Mouse (Mus musculus): ENCODE results near the gene Dagla. TPM values are rescaled to one million over a fixed set of nuclear protein-coding genes. Genes with fewer than 3 reads are reported as not detected.

Gene Dagla
- polyA plus RNA-seq, 1 experiment from 2014 or later: 0.98 TPM

- no peak overlapping the region for H3K9ac ChIP-seq (replicated peaks; ENCODE audit: low read length)
- ATAC-seq (replicated peaks; ENCODE audit: insufficient number of reproducible peaks, low FRiP score, low TSS enrichment, low read depth) (no peak), DNase-seq (ENCODE audit: low spot score) (peak; percentile 78)
- H3K4me1 ChIP-seq (ENCODE audit: control insufficient read depth, insufficient read depth, low read length): no peaks in the 10 kb centered on the region
- no peak overlapping the region for H3K27ac ChIP-seq (replicated peaks; ENCODE audit: low read depth, low read length)
- H3K36me3 ChIP-seq (replicated peaks; ENCODE audit: control insufficient read depth, insufficient read depth, low read depth, low read length): no peaks in the 10 kb centered on the region
- H3K4me3 ChIP-seq (ENCODE audit: low read depth, low read length): no peak overlapping the region
- no peak overlapping the region for H3K4me2 ChIP-seq (ENCODE audit: low read depth, low read length)
- H3K27me3 ChIP-seq (ENCODE audit: control insufficient read depth, insufficient read depth, low read length): peaks cover 3% of the 10 kb centered on the region
- H3K9me3 ChIP-seq (replicated peaks; ENCODE audit: control insufficient read depth, low read length): no peaks in the 10 kb centered on the region
- WGBS: 12% methylated on average over 5 of the region's 5 CpGs
These were observed 36.0 kb upstream of the Dagla start for GRCm38 (mm10) chr19:10340661-10341060.

DNA sequence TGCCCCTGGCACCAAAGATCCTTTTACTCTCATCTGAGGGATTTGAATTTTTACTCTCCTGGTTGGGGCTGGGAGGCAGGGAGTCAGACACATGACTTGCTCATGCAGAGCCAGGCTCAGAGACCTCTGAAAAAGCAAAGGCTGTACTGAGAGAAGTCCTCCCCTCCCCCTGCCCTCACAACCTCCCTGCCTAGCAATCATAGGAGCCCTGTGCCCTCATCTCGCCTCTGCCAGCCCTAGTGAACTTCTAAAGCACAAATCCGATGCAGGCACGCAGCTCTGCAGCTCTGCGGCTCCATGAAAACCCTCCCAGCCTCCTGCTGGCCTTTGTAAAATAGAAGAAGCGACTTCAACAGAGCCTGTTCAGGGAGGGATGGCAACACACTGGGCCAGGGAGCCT, 34.6 kb upstream of the Dagla start:
- no peak overlapping the region for H3K9ac ChIP-seq (replicated peaks; ENCODE audit: low read length)
- H3K36me3 ChIP-seq (replicated peaks; ENCODE audit: control insufficient read depth, insufficient read depth, low read depth, low read length): no peaks in the 10 kb centered on the region
- 15% methylated on average over 5 of the region's 5 CpGs for WGBS
- no peaks in the 10 kb centered on the region for H3K4me1 ChIP-seq (ENCODE audit: control insufficient read depth, insufficient read depth, low read length)
- no peak overlapping the region for H3K4me2 ChIP-seq (ENCODE audit: low read depth, low read length)
- no peaks in the 10 kb centered on the region for H3K9me3 ChIP-seq (replicated peaks; ENCODE audit: control insufficient read depth, low read length)
- no peak overlapping the region for H3K4me3 ChIP-seq (ENCODE audit: low read depth, low read length)
- no peak overlapping the region for H3K27ac ChIP-seq (replicated peaks; ENCODE audit: low read depth, low read length)
- peaks cover 3% of the 10 kb centered on the region for H3K27me3 ChIP-seq (ENCODE audit: control insufficient read depth, insufficient read depth, low read length)
- DNase-seq (ENCODE audit: low spot score) (no peak), ATAC-seq (replicated peaks; ENCODE audit: insufficient number of reproducible peaks, low FRiP score, low TSS enrichment, low read depth) (no peak)

- no peak for DNase-seq (ENCODE audit: low spot score)
- no peaks in the 10 kb centered on the region for H3K9me3 ChIP-seq (replicated peaks; ENCODE audit: control insufficient read depth, low read length)
- H3K36me3 ChIP-seq (replicated peaks; ENCODE audit: control insufficient read depth, insufficient read depth, low read depth, low read length): no peaks in the 10 kb centered on the region
- H3K27me3 ChIP-seq (ENCODE audit: control insufficient read depth, insufficient read depth, low read length): peaks cover 3% of the 10 kb centered on the region
- H3K27ac ChIP-seq (replicated peaks; ENCODE audit: low read depth, low read length): no peak overlapping the region
- H3K4me1 ChIP-seq (ENCODE audit: control insufficient read depth, insufficient read depth, low read length): no peaks in the 10 kb centered on the region
- no peak overlapping the region for H3K4me2 ChIP-seq (ENCODE audit: low read depth, low read length)
- no peak overlapping the region for H3K4me3 ChIP-seq (ENCODE audit: low read depth, low read length)
- 78% methylated on average over 4 of the region's 4 CpGs for WGBS
- no peak for ATAC-seq (replicated peaks; ENCODE audit: insufficient number of reproducible peaks, low FRiP score, low TSS enrichment, low read depth)
- H3K9ac ChIP-seq (replicated peaks; ENCODE audit: low read length): no peak overlapping the region
These were observed 34.0 kb upstream of the Dagla start for GRCm38 (mm10) chr19:10338724-10339123.

DNA sequence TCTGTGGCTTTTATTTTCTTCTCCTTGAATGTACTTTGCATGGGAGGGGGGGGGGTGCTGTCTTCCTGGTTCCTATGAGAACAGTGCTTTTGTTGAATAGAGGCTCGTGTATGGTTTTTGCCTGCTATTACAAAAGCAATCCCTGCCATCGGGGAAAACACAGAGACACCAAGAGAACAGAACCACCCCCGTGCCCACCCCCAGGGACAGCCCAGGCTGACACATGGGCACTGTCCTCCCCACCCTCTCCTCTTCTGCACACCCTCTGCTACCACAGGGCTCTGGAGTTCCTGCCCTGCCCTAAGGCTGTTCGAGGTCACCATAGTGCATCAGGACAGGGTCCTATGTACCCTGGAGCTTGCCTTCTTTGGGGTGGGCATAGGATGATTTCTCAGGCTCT, 29.8 kb upstream of the Dagla start:
- no peak for ATAC-seq (replicated peaks; ENCODE audit: insufficient number of reproducible peaks, low FRiP score, low TSS enrichment, low read depth)
- no peak for DNase-seq (ENCODE audit: low spot score)
- Histone ChIP-seq H3K36me3 (replicated peaks; ENCODE audit: control insufficient read depth, insufficient read depth, low read depth, low read length) (no peaks in the 10 kb centered on the region), H3K4me1 (ENCODE audit: control insufficient read depth, insufficient read depth, low read length) (no peaks in the 10 kb centered on the region), H3K9me3 (replicated peaks; ENCODE audit: control insufficient read depth, low read length) (no peaks in the 10 kb centered on the region), H3K9ac (replicated peaks; ENCODE audit: low read length) (no peak overlapping the region), H3K4me3 (ENCODE audit: low read depth, low read length) (no peak overlapping the region), H3K4me2 (ENCODE audit: low read depth, low read length) (no peak overlapping the region), H3K27ac (replicated peaks; ENCODE audit: low read depth, low read length) (no peak overlapping the region), H3K27me3 (ENCODE audit: control insufficient read depth, insufficient read depth, low read length) (peaks cover 3% of the 10 kb centered on the region)
- 80% methylated on average over 4 of the region's 4 CpGs for WGBS

DNA sequence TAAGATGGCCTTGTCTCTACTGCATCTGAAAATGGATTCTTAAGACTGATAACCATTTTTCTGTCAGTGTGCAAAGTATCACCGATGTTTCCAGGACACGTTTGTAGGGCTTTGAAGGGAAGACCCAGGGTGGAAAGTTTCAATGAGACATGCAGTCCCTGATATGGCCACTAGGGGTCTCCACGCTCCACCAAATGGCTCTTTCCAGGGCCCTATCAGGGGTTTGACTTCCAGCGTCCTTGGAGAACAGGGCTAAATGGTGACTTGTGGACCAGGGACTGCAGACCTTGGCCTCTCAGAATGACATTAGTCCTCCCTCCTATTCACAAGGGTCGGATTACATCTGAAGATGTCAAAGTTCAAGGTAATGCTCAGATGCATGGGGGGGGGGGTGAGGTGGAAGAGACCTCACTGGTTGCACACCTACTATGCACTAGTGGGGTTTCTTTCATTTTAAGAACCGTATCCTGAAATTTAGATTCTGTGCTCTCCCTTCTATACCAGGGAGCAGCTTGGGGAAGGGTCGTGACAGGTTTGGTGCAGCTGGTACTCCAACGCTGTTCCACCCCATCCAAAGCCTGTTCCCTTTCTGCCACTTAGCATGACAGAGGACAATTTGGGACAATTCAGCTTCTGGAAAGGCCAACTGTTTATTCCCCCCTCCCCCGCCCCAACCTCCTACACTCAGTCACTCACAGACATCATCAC, 29.0 kb upstream of the Dagla start:
- DNase-seq (ENCODE audit: low spot score): peak; percentile 83
- H3K4me3 ChIP-seq (ENCODE audit: low read depth, low read length): no peak overlapping the region
- WGBS: 38% methylated on average over 9 of the region's 9 CpGs
- H3K27ac ChIP-seq (replicated peaks; ENCODE audit: low read depth, low read length): no peak overlapping the region
- no peak overlapping the region for H3K9ac ChIP-seq (replicated peaks; ENCODE audit: low read length)
- H3K36me3 ChIP-seq (replicated peaks; ENCODE audit: control insufficient read depth, insufficient read depth, low read depth, low read length): no peaks in the 10 kb centered on the region
- ATAC-seq (replicated peaks; ENCODE audit: insufficient number of reproducible peaks, low FRiP score, low TSS enrichment, low read depth): peak; percentile 68; the same call in 1 of the 2 replicates
- H3K4me1 ChIP-seq (ENCODE audit: control insufficient read depth, insufficient read depth, low read length): no peaks in the 10 kb centered on the region
- H3K4me2 ChIP-seq (ENCODE audit: low read depth, low read length): no peak overlapping the region
- peaks cover 2% of the 10 kb centered on the region for H3K27me3 ChIP-seq (ENCODE audit: control insufficient read depth, insufficient read depth, low read length)
- H3K9me3 ChIP-seq (replicated peaks; ENCODE audit: control insufficient read depth, low read length): no peaks in the 10 kb centered on the region

DNA sequence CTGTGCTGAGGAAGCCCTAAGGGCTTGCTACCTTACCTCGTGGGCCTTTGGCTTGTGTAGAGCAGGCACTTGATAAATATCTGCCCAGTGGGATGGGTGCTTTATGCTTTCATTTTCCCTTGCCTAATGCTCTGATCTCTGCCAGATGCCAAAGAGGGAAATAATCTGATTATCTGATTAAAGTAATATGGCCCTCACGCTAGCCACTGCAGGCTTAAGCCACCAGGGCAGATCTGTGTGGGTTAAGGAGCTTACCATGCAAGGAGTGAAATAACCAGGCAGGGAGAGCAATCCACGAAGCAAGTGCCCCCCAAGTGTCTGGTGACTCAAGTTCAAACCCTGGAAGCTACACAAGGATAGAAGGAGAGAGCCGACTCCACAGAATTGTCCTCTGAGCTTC, 27.0 kb upstream of the Dagla start:
- Histone ChIP-seq H3K4me2 (ENCODE audit: low read depth, low read length) (no peak overlapping the region), H3K27me3 (ENCODE audit: control insufficient read depth, insufficient read depth, low read length) (no peaks in the 10 kb centered on the region), H3K4me1 (ENCODE audit: control insufficient read depth, insufficient read depth, low read length) (no peaks in the 10 kb centered on the region), H3K9ac (replicated peaks; ENCODE audit: low read length) (no peak overlapping the region), H3K9me3 (replicated peaks; ENCODE audit: control insufficient read depth, low read length) (no peaks in the 10 kb centered on the region), H3K4me3 (ENCODE audit: low read depth, low read length) (no peak overlapping the region), H3K27ac (replicated peaks; ENCODE audit: low read depth, low read length) (no peak overlapping the region), H3K36me3 (replicated peaks; ENCODE audit: control insufficient read depth, insufficient read depth, low read depth, low read length) (no peaks in the 10 kb centered on the region)
- ATAC-seq (replicated peaks; ENCODE audit: insufficient number of reproducible peaks, low FRiP score, low TSS enrichment, low read depth) (no peak), DNase-seq (ENCODE audit: low spot score) (no peak)
- WGBS: 58% methylated on average over 4 of the region's 4 CpGs

DNA sequence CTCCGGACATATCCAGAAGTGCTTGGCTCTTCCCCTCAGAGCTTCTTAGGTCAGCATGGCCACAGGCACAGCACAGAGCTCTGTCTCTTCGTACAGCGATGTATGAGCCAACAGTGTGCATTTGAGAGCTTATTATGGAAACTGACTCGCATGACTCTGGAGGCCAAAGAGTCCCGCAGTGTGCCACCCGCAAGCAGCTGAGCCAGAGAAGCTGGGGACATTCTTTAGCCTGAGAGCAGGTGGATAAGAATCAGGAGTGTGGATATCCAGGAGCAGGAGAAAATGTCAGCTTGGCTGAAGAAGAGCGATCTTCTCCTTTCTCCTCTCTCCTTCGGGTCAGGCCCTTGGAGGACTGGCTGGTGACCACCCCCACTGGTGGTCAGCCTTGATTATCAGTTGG, 24.4 kb upstream of the Dagla start:
- Histone ChIP-seq H3K4me2 (ENCODE audit: low read depth, low read length) (no peak overlapping the region), H3K4me1 (ENCODE audit: control insufficient read depth, insufficient read depth, low read length) (no peaks in the 10 kb centered on the region), H3K9ac (replicated peaks; ENCODE audit: low read length) (no peak overlapping the region), H3K4me3 (ENCODE audit: low read depth, low read length) (no peak overlapping the region), H3K36me3 (replicated peaks; ENCODE audit: control insufficient read depth, insufficient read depth, low read depth, low read length) (no peaks in the 10 kb centered on the region), H3K9me3 (replicated peaks; ENCODE audit: control insufficient read depth, low read length) (no peaks in the 10 kb centered on the region), H3K27ac (replicated peaks; ENCODE audit: low read depth, low read length) (no peak overlapping the region), H3K27me3 (ENCODE audit: control insufficient read depth, insufficient read depth, low read length) (no peaks in the 10 kb centered on the region)
- 83% methylated on average over 8 of the region's 8 CpGs for WGBS
- ATAC-seq (replicated peaks; ENCODE audit: insufficient number of reproducible peaks, low FRiP score, low TSS enrichment, low read depth) (no peak), DNase-seq (ENCODE audit: low spot score) (no peak)

DNA sequence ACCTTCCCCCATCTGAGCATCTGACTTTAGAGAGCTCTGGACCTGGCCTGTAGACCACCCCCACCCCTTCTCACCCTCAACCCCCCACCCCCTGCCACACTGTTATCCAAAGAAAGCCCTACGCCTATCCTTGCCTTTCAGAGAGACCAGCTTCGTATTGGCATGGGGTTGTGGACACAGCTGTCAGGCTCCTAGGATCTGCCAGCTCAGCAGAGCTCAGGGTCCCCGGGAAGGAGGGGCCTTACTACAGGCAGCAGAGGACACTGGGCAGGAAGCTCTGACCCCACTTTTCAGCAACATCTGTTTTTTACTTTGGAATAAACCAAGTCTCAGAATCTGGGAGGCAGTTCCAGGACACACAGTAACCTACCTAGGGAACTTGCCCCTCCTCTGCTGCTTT, 21.9 kb upstream of the Dagla start:
- DNase-seq (ENCODE audit: low spot score) (no peak), ATAC-seq (replicated peaks; ENCODE audit: insufficient number of reproducible peaks, low FRiP score, low TSS enrichment, low read depth) (no peak)
- Histone ChIP-seq H3K4me2 (ENCODE audit: low read depth, low read length) (no peak overlapping the region), H3K27me3 (ENCODE audit: control insufficient read depth, insufficient read depth, low read length) (no peaks in the 10 kb centered on the region), H3K27ac (replicated peaks; ENCODE audit: low read depth, low read length) (no peak overlapping the region), H3K4me1 (ENCODE audit: control insufficient read depth, insufficient read depth, low read length) (no peaks in the 10 kb centered on the region), H3K4me3 (ENCODE audit: low read depth, low read length) (no peak overlapping the region), H3K9ac (replicated peaks; ENCODE audit: low read length) (no peak overlapping the region), H3K36me3 (replicated peaks; ENCODE audit: control insufficient read depth, insufficient read depth, low read depth, low read length) (no peaks in the 10 kb centered on the region), H3K9me3 (replicated peaks; ENCODE audit: control insufficient read depth, low read length) (no peaks in the 10 kb centered on the region)
- 45% methylated on average over 3 of the region's 3 CpGs for WGBS

All from embryonic facial prominence, embryonic 11.5 days (tissue).